Mouse (Mus musculus): ENCODE data around the gene Npepps.

DNA sequence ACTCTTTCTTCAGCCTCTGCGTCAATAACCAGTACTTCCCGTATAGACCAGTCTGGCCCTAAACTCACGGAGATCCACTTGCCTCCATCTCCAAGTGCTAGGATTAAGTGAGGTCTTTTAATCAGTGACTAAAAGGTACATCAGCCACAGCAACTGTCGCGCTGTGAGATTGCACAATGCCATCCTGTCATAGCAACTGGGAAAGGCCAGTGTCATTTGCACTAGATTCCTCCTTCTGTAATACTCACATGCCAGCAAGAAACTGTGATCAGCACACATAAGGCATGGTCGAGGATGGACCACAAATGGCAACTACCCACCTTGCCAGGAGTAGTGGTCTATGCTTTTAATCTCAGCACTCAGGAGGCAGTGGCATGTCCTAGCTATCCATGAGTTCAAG lies 80.9 kb downstream of the Npepps start:
- TF ChIP-seq POLR2A (IDR thresholded peaks at IDR 0.05; ENCODE audit: insufficient read depth, low read depth, low read length) (no peak), CTCF (IDR thresholded peaks at IDR 0.05) (no peak)

Data from heart, adult 2 months (tissue).